Mouse (Mus musculus): ENCODE results near the gene Pilra. TPM values are rescaled to one million over a fixed set of nuclear protein-coding genes. Genes with fewer than 3 reads are reported as not detected.
A peak's percentile ranks its signal among the peaks of the same experiment; 100 is the strongest.

The Pilra gene
- polyA plus RNA-seq, 1 experiment from 2014 or later, result 0.67 TPM

DNA sequence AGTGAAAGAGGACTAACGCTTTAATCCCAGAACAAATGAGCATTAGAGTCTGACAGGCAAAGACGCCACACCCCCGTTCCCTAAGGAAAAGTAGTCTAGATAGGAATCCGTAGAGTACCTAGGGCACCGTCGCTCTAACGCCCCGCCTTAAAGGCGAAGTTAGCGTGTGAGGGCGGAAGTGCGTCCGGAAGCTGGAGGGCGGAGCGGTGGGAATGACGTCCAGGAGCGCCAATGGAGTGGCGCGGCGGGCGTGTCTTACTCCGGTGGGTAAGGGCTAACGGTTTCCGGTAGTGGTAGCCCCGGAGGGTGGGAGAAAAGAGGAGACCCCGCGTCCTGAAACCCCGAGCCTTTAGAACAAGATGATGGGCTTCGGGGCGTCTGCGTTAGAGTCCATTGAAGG is 57.4 kb downstream of the Pilra start, which contains the start of gene Ppp1r35:
Ppp1r35 (plus strand) TSS at position 215 of the 400 bp plus-strand sequence.
- H3K27ac ChIP-seq (ENCODE audit: low read depth, low read length), result peak within 1 kb of the TSS; percentile 86
- WGBS, result 0% methylated on average over 31 of the region's 31 CpGs
- peaks cover 28% of the 10 kb centered on the region for H3K4me1 ChIP-seq (ENCODE audit: control insufficient read depth, insufficient read depth, low read length)
- no peaks in the 10 kb centered on the region for H3K27me3 ChIP-seq (replicated peaks; ENCODE audit: control insufficient read depth, insufficient read depth, low read length)
- DNase-seq (ENCODE audit: low spot score) (peak; percentile 99), ATAC-seq (peak; percentile 98)
- peaks cover 34% of the 10 kb centered on the region for H3K36me3 ChIP-seq (ENCODE audit: control insufficient read depth, insufficient read depth, low read length)
- peak within 1 kb of the TSS; percentile 98 for H3K4me3 ChIP-seq (ENCODE audit: low read depth, low read length)
- peak within 1 kb of the TSS; percentile 95 for H3K9ac ChIP-seq (ENCODE audit: low read length)
- peak within 1 kb of the TSS; percentile 96 for H3K4me2 ChIP-seq (ENCODE audit: low read length)
- no peaks in the 10 kb centered on the region for H3K9me3 ChIP-seq (replicated peaks; ENCODE audit: control insufficient read depth, low read length)

GRCm38 (mm10) chr5:137777267-137777845 is 58.7 kb downstream of the Pilra start:
- DNase-seq (ENCODE audit: low spot score) (no peak), ATAC-seq (no peak)
- H3K36me3 ChIP-seq (ENCODE audit: control insufficient read depth, insufficient read depth, low read length), result peaks cover 24% of the 10 kb centered on the region
- H3K27me3 ChIP-seq (replicated peaks; ENCODE audit: control insufficient read depth, insufficient read depth, low read length), result no peaks in the 10 kb centered on the region
- 88% methylated on average over 7 of the region's 7 CpGs for WGBS
- no peak overlapping the region for H3K9ac ChIP-seq (ENCODE audit: low read length)
- H3K4me1 ChIP-seq (ENCODE audit: control insufficient read depth, insufficient read depth, low read length), result peaks cover 19% of the 10 kb centered on the region
- H3K9me3 ChIP-seq (replicated peaks; ENCODE audit: control insufficient read depth, low read length), result no peaks in the 10 kb centered on the region
- H3K4me2 ChIP-seq (ENCODE audit: low read length), result no peak overlapping the region
- H3K27ac ChIP-seq (ENCODE audit: low read depth, low read length), result no peak overlapping the region
- H3K4me3 ChIP-seq (ENCODE audit: low read depth, low read length), result no peak overlapping the region

- Histone ChIP-seq H3K36me3 (ENCODE audit: control insufficient read depth, insufficient read depth, low read length) (peaks cover 15% of the 10 kb centered on the region), H3K4me2 (ENCODE audit: low read length) (no peak overlapping the region), H3K27ac (ENCODE audit: low read depth, low read length) (no peak overlapping the region), H3K4me1 (ENCODE audit: control insufficient read depth, insufficient read depth, low read length) (peaks cover 19% of the 10 kb centered on the region), H3K9ac (ENCODE audit: low read length) (no peak overlapping the region), H3K27me3 (replicated peaks; ENCODE audit: control insufficient read depth, insufficient read depth, low read length) (no peaks in the 10 kb centered on the region), H3K9me3 (replicated peaks; ENCODE audit: control insufficient read depth, low read length) (no peaks in the 10 kb centered on the region), H3K4me3 (ENCODE audit: low read depth, low read length) (no peak overlapping the region)
- DNase-seq (ENCODE audit: low spot score), result peak; percentile 44
- WGBS, result 39% methylated on average over 5 of the region's 5 CpGs
- ATAC-seq, result no peak
Measured at GRCm38 (mm10) chr5:137776408-137776918, 59.6 kb downstream of the Pilra start.

DNA sequence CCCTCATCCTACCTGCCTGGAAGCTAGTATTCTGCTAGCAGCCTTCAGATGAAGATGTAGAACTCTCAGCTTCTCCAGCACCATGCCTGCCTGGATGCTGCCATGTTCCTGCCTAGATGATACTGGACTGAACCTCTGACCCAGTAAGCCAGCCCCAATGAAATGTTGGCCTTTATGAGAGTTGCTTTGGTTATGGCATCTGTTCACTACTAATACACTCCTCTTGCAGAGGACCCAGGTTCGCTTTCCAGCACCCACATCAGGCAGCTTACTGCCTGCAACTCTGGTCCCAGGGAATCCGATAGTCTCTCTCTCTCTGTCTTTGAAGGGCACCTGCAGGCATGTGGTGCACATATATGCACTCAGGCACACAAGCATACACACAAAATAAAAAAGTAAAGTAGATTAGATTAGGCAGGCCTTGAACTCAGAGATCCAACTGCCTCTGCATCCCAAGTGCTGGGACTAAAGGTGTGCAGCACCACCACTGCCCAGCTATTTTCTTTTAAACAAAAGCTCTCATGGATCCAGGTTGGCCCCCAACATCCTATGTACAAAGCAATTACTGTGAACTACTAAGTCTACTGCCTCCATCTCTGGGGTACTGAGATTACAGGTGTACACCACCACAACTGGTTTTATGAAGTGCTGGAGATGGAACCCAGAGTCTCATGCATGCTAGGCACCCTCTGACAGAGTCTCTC is 60.3 kb downstream of the Pilra start:
- no peak overlapping the region for H3K27ac ChIP-seq (ENCODE audit: low read depth, low read length)
- 88% methylated on average over 2 of the region's 2 CpGs for WGBS
- H3K9me3 ChIP-seq (replicated peaks; ENCODE audit: control insufficient read depth, low read length), result no peaks in the 10 kb centered on the region
- H3K4me2 ChIP-seq (ENCODE audit: low read length), result no peak overlapping the region
- no peak overlapping the region for H3K9ac ChIP-seq (ENCODE audit: low read length)
- H3K4me3 ChIP-seq (ENCODE audit: low read depth, low read length), result no peak overlapping the region
- H3K36me3 ChIP-seq (ENCODE audit: control insufficient read depth, insufficient read depth, low read length), result peaks cover 7% of the 10 kb centered on the region
- DNase-seq (ENCODE audit: low spot score), result no peak
- H3K4me1 ChIP-seq (ENCODE audit: control insufficient read depth, insufficient read depth, low read length), result peaks cover 19% of the 10 kb centered on the region
- no peaks in the 10 kb centered on the region for H3K27me3 ChIP-seq (replicated peaks; ENCODE audit: control insufficient read depth, insufficient read depth, low read length)
- ATAC-seq, result no peak

DNA sequence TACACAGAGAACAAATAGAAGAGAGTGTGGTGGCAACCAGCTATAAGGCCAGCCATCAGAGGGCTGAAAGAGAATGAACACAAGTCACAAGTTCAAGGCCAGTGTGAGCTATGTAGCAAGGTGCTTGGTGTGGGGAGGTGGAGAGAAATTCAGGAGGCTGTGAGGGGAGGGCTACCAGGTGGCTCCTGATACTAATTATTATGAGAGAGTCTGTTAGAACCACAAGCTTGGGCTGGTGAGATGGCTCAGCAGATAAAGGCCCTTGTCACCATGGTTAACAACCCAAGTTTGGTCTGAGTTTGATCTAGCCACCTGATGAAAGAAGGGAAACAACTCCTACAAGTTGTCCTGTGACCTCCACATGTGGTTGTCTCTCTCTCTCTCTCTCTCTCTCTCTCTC is 63.3 kb downstream of the Pilra start:
- Histone ChIP-seq H3K4me1 (ENCODE audit: control insufficient read depth, insufficient read depth, low read length) (peaks cover 3% of the 10 kb centered on the region; the same call in 1 of the 2 replicates), H3K4me3 (ENCODE audit: low read depth, low read length) (no peak overlapping the region), H3K36me3 (ENCODE audit: control insufficient read depth, insufficient read depth, low read length) (no peaks in the 10 kb centered on the region), H3K27ac (ENCODE audit: low read depth, low read length) (no peak overlapping the region), H3K4me2 (ENCODE audit: low read length) (no peak overlapping the region), H3K9me3 (replicated peaks; ENCODE audit: control insufficient read depth, low read length) (no peaks in the 10 kb centered on the region), H3K9ac (ENCODE audit: low read length) (no peak overlapping the region), H3K27me3 (replicated peaks; ENCODE audit: control insufficient read depth, insufficient read depth, low read length) (no peaks in the 10 kb centered on the region)
- no peak for ATAC-seq
- no peak for DNase-seq (ENCODE audit: low spot score)

Other genes with a start within 250 kb of the Pilra start
- 44.4 and 58.4 TPM in 2 replicates for gene Mospd3, start 235.2 kb downstream of the Pilra start, polyA plus RNA-seq (2014; fragmentation: Nextera tagmentation; extraction: Ambion mirVana)
- 10.5 and 12.3 TPM in 2 replicates for gene Pcolce, start 222.5 kb downstream of the Pilra start, polyA plus RNA-seq (2014; fragmentation: Nextera tagmentation; extraction: Ambion mirVana)
- gene Fbxo24, start 207.3 kb downstream of the Pilra start, polyA plus RNA-seq (2014; fragmentation: Nextera tagmentation; extraction: Ambion mirVana), result 0.10 TPM in 1 of 2 replicates, not detected in the other
- 12.3 and 12.4 TPM in 2 replicates for gene Lrch4, start 207.2 kb downstream of the Pilra start, polyA plus RNA-seq (2014; fragmentation: Nextera tagmentation; extraction: Ambion mirVana)
- gene Gm20605, start 207.1 kb downstream of the Pilra start, polyA plus RNA-seq (2014; fragmentation: Nextera tagmentation; extraction: Ambion mirVana), result 4.6 and 6.6 TPM in 2 replicates
- 1.5 and 4.6 TPM in 2 replicates for gene Sap25, start 194.9 kb downstream of the Pilra start, polyA plus RNA-seq (2014; fragmentation: Nextera tagmentation; extraction: Ambion mirVana)
- not detected in 2 replicates for gene Irs3, start 190.6 kb downstream of the Pilra start, polyA plus RNA-seq (2014; fragmentation: Nextera tagmentation; extraction: Ambion mirVana)
- 10.4 and 11.8 TPM in 2 replicates for gene Agfg2, start 151.6 kb downstream of the Pilra start, polyA plus RNA-seq (2014; fragmentation: Nextera tagmentation; extraction: Ambion mirVana)
- 13.8 and 14.5 TPM in 2 replicates for gene Nyap1, start 94.7 kb downstream of the Pilra start, polyA plus RNA-seq (2014; fragmentation: Nextera tagmentation; extraction: Ambion mirVana)
- 52.3 and 62.1 TPM in 2 replicates for gene Tsc22d4, start 90.6 kb downstream of the Pilra start, polyA plus RNA-seq (2014; fragmentation: Nextera tagmentation; extraction: Ambion mirVana)
- 55.1 and 60.0 TPM in 2 replicates for gene Ppp1r35, start 57.4 kb downstream of the Pilra start, polyA plus RNA-seq (2014; fragmentation: Nextera tagmentation; extraction: Ambion mirVana)
- 13.1 and 13.2 TPM in 2 replicates for gene Mepce, start 48.6 kb downstream of the Pilra start, polyA plus RNA-seq (2014; fragmentation: Nextera tagmentation; extraction: Ambion mirVana)
- gene Zcwpw1, start 48.5 kb downstream of the Pilra start, polyA plus RNA-seq (2014; fragmentation: Nextera tagmentation; extraction: Ambion mirVana), result 7.3 and 7.7 TPM in 2 replicates
- gene Pilrb1, start 21.8 kb upstream of the Pilra start, polyA plus RNA-seq (2014; fragmentation: Nextera tagmentation; extraction: Ambion mirVana), result 0.17 TPM in 1 of 2 replicates, not detected in the other
- not detected in 2 replicates for gene Pilrb2, start 35.5 kb upstream of the Pilra start, polyA plus RNA-seq (2014; fragmentation: Nextera tagmentation; extraction: Ambion mirVana)
- not detected in 2 replicates for gene Cyp3a13, start 85.3 kb upstream of the Pilra start, polyA plus RNA-seq (2014; fragmentation: Nextera tagmentation; extraction: Ambion mirVana)
- gene Gjc3, start 126.8 kb upstream of the Pilra start, polyA plus RNA-seq (2014; fragmentation: Nextera tagmentation; extraction: Ambion mirVana), result 0.07 and 0.08 TPM in 2 replicates
- not detected in 2 replicates for gene Azgp1, start 145.2 kb upstream of the Pilra start, polyA plus RNA-seq (2014; fragmentation: Nextera tagmentation; extraction: Ambion mirVana)
- gene Smok3a, start 185.0 kb upstream of the Pilra start, polyA plus RNA-seq (2014; fragmentation: Nextera tagmentation; extraction: Ambion mirVana), result not detected in 2 replicates
- not detected in 2 replicates for gene Smok3b, start 185.1 kb upstream of the Pilra start, polyA plus RNA-seq (2014; fragmentation: Nextera tagmentation; extraction: Ambion mirVana)
- not detected in 2 replicates for gene Smok3c, start 216.9 kb upstream of the Pilra start, polyA plus RNA-seq (2014; fragmentation: Nextera tagmentation; extraction: Ambion mirVana)
- gene Zkscan1, start 248.8 kb upstream of the Pilra start, polyA plus RNA-seq (2014; fragmentation: Nextera tagmentation; extraction: Ambion mirVana), result 32.6 and 36.6 TPM in 2 replicates